Mouse (Mus musculus): ENCODE results near the gene Csnk1g2.

DNA sequence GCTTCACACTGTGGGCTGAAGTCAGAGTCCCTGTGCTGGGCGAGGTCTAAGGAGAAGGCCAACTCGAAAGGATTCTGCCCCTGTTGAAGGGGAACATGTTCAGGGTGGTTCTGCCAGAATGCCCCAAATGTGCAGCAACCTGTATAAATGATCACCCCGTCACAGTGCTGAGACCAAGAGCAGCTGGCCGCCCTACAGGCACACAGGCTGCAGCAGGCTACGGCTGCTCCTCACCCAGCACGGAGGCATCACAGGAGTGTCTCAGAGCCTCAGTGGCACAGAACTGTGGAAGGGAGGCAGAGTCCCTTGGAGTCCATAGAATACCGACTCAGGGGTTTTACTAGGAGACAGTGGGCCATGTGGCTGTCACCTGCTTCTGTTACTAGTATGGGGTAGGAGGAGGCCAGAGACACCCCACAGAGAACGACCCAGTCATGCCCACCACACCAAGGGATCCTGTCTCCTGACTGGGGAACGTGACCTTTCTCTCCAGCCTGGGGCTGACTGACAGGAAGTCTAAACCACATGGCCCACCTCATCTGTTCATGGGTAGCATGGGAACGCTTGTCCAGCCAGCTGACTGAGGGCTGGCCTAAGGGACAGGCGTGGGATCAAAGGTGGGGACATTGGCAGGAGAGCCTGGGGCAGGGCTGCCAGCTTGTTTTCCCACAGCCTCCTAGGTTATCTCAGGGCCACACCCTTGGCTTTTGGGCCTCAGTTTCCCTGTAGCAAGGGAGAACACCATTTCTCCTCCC lies 49.5 kb downstream of the Csnk1g2 start:
- TF ChIP-seq CTCF (IDR thresholded peaks at IDR 0.05; ENCODE audit: extremely low read depth, insufficient read depth, insufficient read length, insufficient replicate concordance) (no peak), POLR2A (IDR thresholded peaks at IDR 0.05; ENCODE audit: low read depth, low read length) (no peak)
